Mouse (Mus musculus): Measurements from ENCODE around the gene Churc1.

GRCm38 (mm10) chr12:76780639-76781468 is 15.5 kb downstream of the Churc1 start:
- no peak for TF ChIP-seq POLR2A (IDR thresholded peaks at IDR 0.05; ENCODE audit: borderline replicate concordance, extremely low read depth, insufficient read depth, insufficient read length, poor library complexity, severe bottlenecking)
- TF ChIP-seq CTCF (IDR thresholded peaks at IDR 0.05; ENCODE audit: borderline replicate concordance, extremely low read depth, insufficient read depth, insufficient read length) = no peak

Measured in brain, embryonic 14.5 days (tissue).